Mouse (Mus musculus) heart, adult 2 months (tissue): Measurements from ENCODE around the gene Farp2.

ENCODE experiments used
- CTCF ChIP-seq: fragments of 200-600 bp; IDR thresholded peaks from 2 replicates; pipeline ENCODE4 v1.8.1; 2022; ENCODE audit warnings: antibody characterized with exemption, mild to moderate bottlenecking, moderate library complexity
- EP300 ChIP-seq: fragments of 200-500 bp; IDR thresholded peaks from 2 replicates; pipeline ENCODE4 v1.6.1; 2011; ENCODE audit warnings: low read depth, low read length, control low read depth; ENCODE audit not compliant: insufficient read depth

- TF ChIP-seq EP300 (no peak), CTCF (no peak)
Measured at GRCm38 (mm10) chr1:93654798-93655197, 142.9 kb downstream of the Farp2 start.
